21 mouse cellular contexts compared by ENCODE assay signal in the genomic region with DNA sequence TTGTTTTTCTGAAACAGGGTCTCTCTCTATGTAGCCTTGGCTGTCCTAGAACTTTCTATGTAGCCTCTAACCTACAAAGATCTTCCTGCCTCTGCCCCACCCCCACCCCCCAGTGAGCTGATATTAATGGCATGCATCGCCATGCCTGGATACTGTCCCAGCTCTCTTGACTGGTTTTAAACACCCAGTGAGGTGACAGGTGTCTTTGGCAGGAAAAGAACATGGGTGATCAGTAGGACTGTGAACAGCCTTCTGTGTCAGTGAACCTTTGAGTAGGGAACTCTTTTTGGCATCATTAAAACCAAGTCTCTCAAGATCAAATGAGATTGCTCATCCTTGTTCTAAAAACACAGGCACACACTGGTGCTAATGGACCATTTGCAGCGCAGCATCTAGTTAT. TPM values are rescaled to one million over a fixed set of nuclear protein-coding genes. Genes with fewer than 3 reads are reported as not detected.
"Had no signal": no experiment of that assay in that cellular context is flagged by ENCODE, and none has a peak within 500 bp of the region (broad histone marks: within the 10 kb centered on the region; RNA-seq: fewer than 3 reads in every experiment).

No protein-coding gene starts in this region.

- ATAC-seq: lung, postnatal 0 days; midbrain, embryonic 13.5 days; midbrain, embryonic 15.5 days had no signal

- H3K4me3 ChIP-seq: lung, embryonic 15.5 days; midbrain, embryonic 13.5 days; midbrain, embryonic 15.5 days; neural tube, embryonic 12.5 days; stomach, embryonic 15.5 days had no signal

- H3K4me1 ChIP-seq: lung, embryonic 15.5 days; megakaryocyte, embryonic 14.5 days; midbrain, embryonic 13.5 days; midbrain, embryonic 15.5 days; neural tube, embryonic 12.5 days; stomach, embryonic 15.5 days had no signal

- H3K27me3 ChIP-seq: lung, embryonic 15.5 days; megakaryocyte, embryonic 14.5 days; midbrain, embryonic 13.5 days; midbrain, embryonic 15.5 days; neural tube, embryonic 12.5 days; stomach, embryonic 15.5 days had no signal

- DNase-seq: lung, adult 2 months; lung, postnatal 14 days; lung, postnatal 36 days; right cerebral cortex, postnatal 14 days; thymus, adult 2 months; thymus, postnatal 25 days; thymus, postnatal 4 days had no signal

- H3K27ac ChIP-seq: lung, embryonic 15.5 days; macrophage; midbrain, embryonic 13.5 days; midbrain, embryonic 15.5 days; neural tube, embryonic 12.5 days; stomach, embryonic 15.5 days; stomach, postnatal 0 days had no signal

RNA-seq across cellular contexts. Expression of a gene that starts 17.1 kb away (rescaled TPM):
- polyA plus RNA-seq: lung, adult 2 months; spleen, adult 2 months; testis, adult 2 months; thymus, adult 2 months had no signal

RNA-seq across cellular contexts. Expression of a gene that starts 41.7 kb away (rescaled TPM):
- polyA plus RNA-seq: lung, adult 2 months; lung, embryonic 15.5 days; lung, postnatal 0 days; macrophage; midbrain, embryonic 11.5 days; midbrain, embryonic 15.5 days; neural tube, embryonic 12.5 days; neural tube, embryonic 14.5 days; spleen, adult 2 months; stomach, postnatal 0 days; urinary bladder, adult 2 months had no signal
